Mouse (Mus musculus) kidney, embryonic 15.5 days (tissue): Measurements from ENCODE around the gene Fut7. TPM values are rescaled to one million over a fixed set of nuclear protein-coding genes. Genes with fewer than 3 reads are reported as not detected.
"Not testable (repeated sequence)": the region's sequence is repeated elsewhere in the genome, so short reads cannot be mapped to it uniquely, and the experiment has no call there.

Experiments
- ATAC-seq: fragments of 200-750 bp; cut with Nextera tagmentation; replicated peaks from 2 replicates; pipeline ENCODE4 v1.8.0; 2017; ENCODE audit warnings: moderate TSS enrichment; ENCODE audit not compliant: low FRiP score
- H3K27ac ChIP-seq: fragments of 300-500 bp; sonication (generic); 2 replicates; pipeline ENCODE4 v1.5.1; 2015; ENCODE audit warnings: mild to moderate bottlenecking, inconsistent platforms
- H3K27me3 ChIP-seq: fragments of 300-500 bp; sonication (generic); 2 replicates; pipeline ENCODE4 v1.6.1; 2015; ENCODE audit warnings: inconsistent platforms
- H3K36me3 ChIP-seq: fragments of 300-500 bp; sonication (generic); 2 replicates; pipeline ENCODE4 v1.6.1; 2015; ENCODE audit warnings: inconsistent platforms
- H3K4me1 ChIP-seq: fragments of 300-500 bp; sonication (generic); 2 replicates; pipeline ENCODE4 v1.6.1; 2015; ENCODE audit warnings: inconsistent platforms
- H3K4me2 ChIP-seq: fragments of 300-500 bp; sonication (generic); 2 replicates; pipeline ENCODE4 v1.6.1; 2015; ENCODE audit warnings: moderate library complexity, mild to moderate bottlenecking, inconsistent platforms
- H3K4me3 ChIP-seq: fragments of 300-500 bp; sonication (generic); replicated peaks from 2 replicates; pipeline ENCODE4 v1.5.1; 2015; ENCODE audit warnings: mild to moderate bottlenecking, inconsistent platforms
- H3K9ac ChIP-seq: fragments of 300-500 bp; sonication (generic); 2 replicates; pipeline ENCODE4 v1.6.1; 2015; ENCODE audit warnings: mild to moderate bottlenecking, inconsistent platforms
- H3K9me3 ChIP-seq: fragments of 300-500 bp; sonication (generic); replicated peaks from 2 replicates; pipeline ENCODE4 v1.6.1; 2016; ENCODE audit warnings: inconsistent platforms
- WGBS: fragments of 180-500 bp; shearing (Covaris S2); methylation state at CpG from one replicate; pipeline ENCODE4 v1.1.7; 2015; ENCODE audit warnings: mixed read lengths; 5-methylcytosine and 5-hydroxymethylcytosine counted together
- polyA plus RNA-seq: library from polyadenylated mRNA; unstranded; fragments of >200 nt; fragmentation: Nextera tagmentation; extraction: Ambion mirVana; gene quantifications from 2 replicates; pipeline ENCODE4 v1.2.1, GENCODE M21; 2015

Gene Fut7
- polyA plus RNA-seq, 1 experiment from 2014 or later: 0.18 TPM

- peaks cover 35% of the 10 kb centered on the region for H3K4me1 ChIP-seq
- no peak for ATAC-seq
- no peak overlapping the region for H3K9ac ChIP-seq
- no peaks in the 10 kb centered on the region for H3K9me3 ChIP-seq
- H3K27ac ChIP-seq: no peak overlapping the region
- H3K27me3 ChIP-seq: peaks cover 91% of the 10 kb centered on the region
- 18% methylated on average over 16 of the region's 16 CpGs for WGBS
- peak overlapping the region; percentile 52 for H3K4me2 ChIP-seq
- H3K4me3 ChIP-seq: peak overlapping the region; percentile 15; the same call in 1 of the 2 replicates
- no peaks in the 10 kb centered on the region for H3K36me3 ChIP-seq
Measured at GRCm38 (mm10) chr2:25400291-25400690, 22.8 kb upstream of the Fut7 start.

GRCm38 (mm10) chr2:25400764-25401163, 22.3 kb upstream of the Fut7 start:
- no peak overlapping the region for H3K9ac ChIP-seq
- peaks cover 30% of the 10 kb centered on the region for H3K4me1 ChIP-seq
- peak overlapping the region; percentile 15; the same call in 1 of the 2 replicates for H3K4me3 ChIP-seq
- no peak overlapping the region for H3K27ac ChIP-seq
- H3K27me3 ChIP-seq: peaks cover 86% of the 10 kb centered on the region
- H3K4me2 ChIP-seq: peak overlapping the region; percentile 52
- H3K36me3 ChIP-seq: no peaks in the 10 kb centered on the region
- WGBS: 2% methylated on average over 17 of the region's 17 CpGs
- no peak for ATAC-seq
- H3K9me3 ChIP-seq: no peaks in the 10 kb centered on the region

- H3K4me3 ChIP-seq: peak overlapping the region; percentile 76
- no peak; the same call in 1 of the 2 replicates for ATAC-seq
- no peaks in the 10 kb centered on the region for H3K36me3 ChIP-seq
- WGBS: 1% methylated on average over 13 of the region's 13 CpGs
- H3K9me3 ChIP-seq: no peaks in the 10 kb centered on the region
- no peak overlapping the region; the same call in 1 of the 2 replicates for H3K9ac ChIP-seq
- H3K27ac ChIP-seq: no peak overlapping the region
- H3K4me1 ChIP-seq: peaks cover 16% of the 10 kb centered on the region
- H3K27me3 ChIP-seq: peaks cover 69% of the 10 kb centered on the region
- H3K4me2 ChIP-seq: peak overlapping the region; percentile 94
Measured at GRCm38 (mm10) chr2:25402377-25402971, 20.6 kb upstream of the Fut7 start.

GRCm38 (mm10) chr2:25402972-25403601, 20.0 kb upstream of the Fut7 start:
- WGBS: under 1% methylated on average over 54 of the region's 54 CpGs
- Histone ChIP-seq H3K9me3 (no peaks in the 10 kb centered on the region), H3K4me3 (peak overlapping the region; percentile 76), H3K27ac (no peak overlapping the region), H3K4me2 (peak overlapping the region; percentile 94), H3K27me3 (peaks cover 63% of the 10 kb centered on the region), H3K36me3 (no peaks in the 10 kb centered on the region), H3K9ac (peak overlapping the region; percentile 73), H3K4me1 (peaks cover 16% of the 10 kb centered on the region)
- ATAC-seq: peak; percentile 50

- peak overlapping the region; percentile 94 for H3K4me2 ChIP-seq
- WGBS: 77% methylated on average over 4 of the region's 4 CpGs
- H3K27ac ChIP-seq: no peak overlapping the region
- H3K9ac ChIP-seq: no peak overlapping the region
- H3K36me3 ChIP-seq: peaks cover 4% of the 10 kb centered on the region; the same call in 1 of the 2 replicates
- H3K27me3 ChIP-seq: peaks cover 54% of the 10 kb centered on the region
- no peak for ATAC-seq
- no peaks in the 10 kb centered on the region for H3K9me3 ChIP-seq
- H3K4me1 ChIP-seq: peaks cover 16% of the 10 kb centered on the region
- H3K4me3 ChIP-seq: peak overlapping the region; percentile 76; the same call in 1 of the 2 replicates
Measured at GRCm38 (mm10) chr2:25403994-25404393, 19.1 kb upstream of the Fut7 start.

- Histone ChIP-seq H3K9me3 (no peaks in the 10 kb centered on the region), H3K36me3 (peaks cover 6% of the 10 kb centered on the region; the same call in 1 of the 2 replicates), H3K27ac (no peak overlapping the region), H3K4me2 (no peak overlapping the region), H3K9ac (no peak overlapping the region), H3K4me3 (no peak overlapping the region), H3K27me3 (peaks cover 8% of the 10 kb centered on the region), H3K4me1 (no peaks in the 10 kb centered on the region)
- no peak for ATAC-seq
- WGBS: 92% methylated on average over 10 of the region's 10 CpGs
Measured at GRCm38 (mm10) chr2:25408908-25409307, 14.2 kb upstream of the Fut7 start.

- not testable (repeated sequence) for H3K4me1 ChIP-seq, ATAC-seq, H3K9ac ChIP-seq, H3K4me3 ChIP-seq, H3K4me2 ChIP-seq, H3K36me3 ChIP-seq, H3K27ac ChIP-seq, H3K9me3 ChIP-seq, H3K27me3 ChIP-seq
Measured at GRCm38 (mm10) chr2:25413436-25413835, 9.6 kb upstream of the Fut7 start.

GRCm38 (mm10) chr2:25417426-25417825, 5.6 kb upstream of the Fut7 start:
- Histone ChIP-seq H3K4me2 (no peak overlapping the region), H3K9ac (no peak overlapping the region), H3K27ac (no peak overlapping the region), H3K9me3 (no peaks in the 10 kb centered on the region), H3K4me1 (peaks cover 4% of the 10 kb centered on the region), H3K36me3 (no peaks in the 10 kb centered on the region), H3K4me3 (no peak overlapping the region), H3K27me3 (no peaks in the 10 kb centered on the region)
- WGBS: 32% methylated on average over 3 of the region's 3 CpGs
- no peak for ATAC-seq

- H3K4me1 ChIP-seq: peaks cover 12% of the 10 kb centered on the region
- no peak overlapping the region for H3K27ac ChIP-seq
- H3K9me3 ChIP-seq: no peaks in the 10 kb centered on the region
- peaks cover 25% of the 10 kb centered on the region for H3K27me3 ChIP-seq
- H3K4me2 ChIP-seq: no peak overlapping the region
- peak; percentile 40; the same call in 1 of the 2 replicates for ATAC-seq
- H3K9ac ChIP-seq: no peak overlapping the region
- 24% methylated on average over 3 of the region's 3 CpGs for WGBS
- no peak overlapping the region for H3K4me3 ChIP-seq
- no peaks in the 10 kb centered on the region for H3K36me3 ChIP-seq
Measured at GRCm38 (mm10) chr2:25421896-25422295, 1.2 kb upstream of the Fut7 start.

GRCm38 (mm10) chr2:25423626-25424025, 559 bp downstream of the Fut7 start:
- no peak overlapping the region for H3K4me3 ChIP-seq
- no peak overlapping the region for H3K4me2 ChIP-seq
- H3K9ac ChIP-seq: no peak overlapping the region
- peaks cover 8% of the 10 kb centered on the region; the same call in 1 of the 2 replicates for H3K4me1 ChIP-seq
- no peak for ATAC-seq
- H3K27me3 ChIP-seq: peaks cover 25% of the 10 kb centered on the region
- no peaks in the 10 kb centered on the region for H3K9me3 ChIP-seq
- no peaks in the 10 kb centered on the region for H3K36me3 ChIP-seq
- H3K27ac ChIP-seq: no peak overlapping the region
- WGBS: 69% methylated on average over 1 of the region's 1 CpGs

- Histone ChIP-seq H3K27me3 (peaks cover 33% of the 10 kb centered on the region), H3K36me3 (no peaks in the 10 kb centered on the region), H3K4me3 (no peak overlapping the region), H3K27ac (no peak overlapping the region), H3K9ac (no peak overlapping the region), H3K4me1 (peaks cover 24% of the 10 kb centered on the region), H3K4me2 (no peak overlapping the region), H3K9me3 (no peaks in the 10 kb centered on the region)
- no peak for ATAC-seq
- WGBS: 60% methylated on average over 27 of the region's 27 CpGs
Measured at GRCm38 (mm10) chr2:25425481-25425880, 2.4 kb downstream of the Fut7 start.

- peaks cover 33% of the 10 kb centered on the region for H3K27me3 ChIP-seq
- no peak for ATAC-seq
- no peak overlapping the region for H3K4me3 ChIP-seq
- H3K9me3 ChIP-seq: no peaks in the 10 kb centered on the region
- 32% methylated on average over 5 of the region's 5 CpGs for WGBS
- H3K4me1 ChIP-seq: peaks cover 37% of the 10 kb centered on the region
- H3K9ac ChIP-seq: no peak overlapping the region
- H3K4me2 ChIP-seq: no peak overlapping the region
- no peaks in the 10 kb centered on the region for H3K36me3 ChIP-seq
- no peak overlapping the region for H3K27ac ChIP-seq
Measured at GRCm38 (mm10) chr2:25426721-25427191, 3.7 kb downstream of the Fut7 start.
